Mouse (Mus musculus) 416B (cell line): ENCODE data around the gene Gda.

Experiments used
- DNase-seq: peaks from one replicate; pipeline ENCODE4 v3.0.0; 2011; ENCODE audit warnings: low read depth

The Gda gene

GRCm38 (mm10) chr19:21373073-21373755 is 100.0 kb downstream of the Gda start:
- peak; percentile 81 for DNase-seq

DNA sequence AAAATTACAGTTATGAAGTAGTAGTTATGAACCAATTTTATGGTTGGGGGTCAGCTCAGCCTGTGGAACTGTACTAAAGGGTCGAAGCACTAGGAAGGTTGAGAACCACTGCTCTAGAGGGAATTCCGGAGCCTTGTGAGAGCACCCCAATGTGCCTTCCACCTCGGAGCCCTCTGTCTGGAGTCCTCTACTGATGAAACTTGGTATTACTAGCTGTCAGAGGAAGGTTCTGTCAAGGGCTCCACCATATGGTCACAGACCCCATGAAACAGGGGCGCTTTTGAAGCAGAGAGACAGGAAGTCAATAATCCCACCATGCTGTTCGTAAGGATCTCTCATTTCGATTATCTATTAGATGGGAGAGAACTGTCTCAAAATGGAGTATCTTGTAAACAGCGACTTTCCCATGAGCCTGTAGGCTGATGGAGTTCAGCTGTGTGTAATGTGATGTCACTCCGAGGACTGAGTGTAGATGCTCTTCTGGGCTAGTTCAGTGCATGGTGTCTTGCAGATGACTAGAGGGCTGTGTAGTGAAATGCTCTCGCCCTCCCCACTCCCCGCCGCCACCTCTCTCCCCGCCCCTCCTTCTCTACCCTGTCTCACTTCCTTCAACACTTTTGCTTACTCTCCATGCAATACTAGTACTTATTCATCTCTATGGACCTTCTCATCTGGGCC is 100.7 kb downstream of the Gda start:
- peak; percentile 56 for DNase-seq

- peak; percentile 62 for DNase-seq
Observed at GRCm38 (mm10) chr19:21371337-21371736, 101.9 kb downstream of the Gda start.

GRCm38 (mm10) chr19:21370782-21371181 is 102.5 kb downstream of the Gda start:
- DNase-seq: no peak

- DNase-seq: no peak
Observed at GRCm38 (mm10) chr19:21369175-21369574, 104.1 kb downstream of the Gda start.

GRCm38 (mm10) chr19:21368595-21368994 is 104.7 kb downstream of the Gda start:
- DNase-seq: no peak

GRCm38 (mm10) chr19:21357792-21358191 is 115.5 kb downstream of the Gda start:
- no peak for DNase-seq

GRCm38 (mm10) chr19:21349634-21350033 is 123.6 kb downstream of the Gda start:
- DNase-seq: no peak

GRCm38 (mm10) chr19:21346646-21347045 is 126.6 kb downstream of the Gda start:
- no peak for DNase-seq
